Mouse (Mus musculus): Measurements from ENCODE around the gene Gm49403.
A peak's percentile ranks its signal among the peaks of the same experiment; 100 is the strongest.
"Not testable (repeated sequence)": the region's sequence is repeated elsewhere in the genome, so short reads cannot be mapped to it uniquely, and the experiment has no call there.

Gene Gm49403

DNA sequence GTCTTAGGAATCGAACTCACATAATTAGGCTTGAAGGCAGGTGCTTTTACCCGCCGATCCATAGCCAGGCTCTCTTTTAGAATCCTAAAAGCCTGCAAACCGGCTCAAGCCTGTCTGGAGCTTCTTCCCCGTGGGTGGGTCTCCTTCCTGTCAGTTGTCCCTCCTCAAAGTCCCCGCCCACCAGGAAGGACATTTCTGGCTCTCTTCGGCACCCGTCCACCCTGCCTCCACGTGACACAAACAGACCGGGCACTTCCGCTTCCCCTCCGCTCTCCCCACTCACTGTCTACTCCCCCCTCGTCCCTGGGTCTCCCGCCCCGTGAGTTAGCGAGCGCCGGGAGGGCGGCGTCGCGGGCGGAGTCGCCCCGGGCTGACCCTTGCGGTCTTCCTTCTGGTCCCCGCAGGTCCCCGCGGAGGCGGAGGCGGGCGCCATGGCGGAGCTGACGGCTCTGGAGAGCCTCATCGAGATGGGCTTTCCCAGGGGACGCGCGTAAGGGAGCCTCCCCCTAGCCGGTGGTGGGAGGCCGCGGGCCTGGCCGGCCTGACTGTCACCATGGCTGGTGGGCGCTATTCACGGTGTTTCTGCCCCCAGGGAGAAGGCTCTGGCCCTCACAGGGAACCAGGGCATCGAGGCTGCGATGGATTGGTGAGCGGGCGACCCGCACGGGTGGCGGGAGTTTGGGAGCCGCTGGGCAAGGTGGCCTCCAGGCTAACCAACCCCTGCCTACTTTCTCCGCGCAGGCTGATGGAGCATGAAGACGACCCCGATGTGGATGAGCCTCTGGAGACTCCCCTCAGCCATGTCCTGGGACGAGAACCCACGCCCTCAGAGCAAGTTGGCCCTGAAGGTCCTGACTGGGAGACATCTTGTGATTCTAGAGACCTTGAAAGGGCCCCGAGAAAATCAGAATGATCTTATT lies 12.2 kb upstream of the Gm49403 start, which contains the start of gene Ubxn1:
Gene Ubxn1, plus strand, starts transcription at position 230 of the 920 bp plus-strand sequence.
- peak; percentile 94 for DNase-seq (ENCODE audit: low read depth, low spot score)

DNA sequence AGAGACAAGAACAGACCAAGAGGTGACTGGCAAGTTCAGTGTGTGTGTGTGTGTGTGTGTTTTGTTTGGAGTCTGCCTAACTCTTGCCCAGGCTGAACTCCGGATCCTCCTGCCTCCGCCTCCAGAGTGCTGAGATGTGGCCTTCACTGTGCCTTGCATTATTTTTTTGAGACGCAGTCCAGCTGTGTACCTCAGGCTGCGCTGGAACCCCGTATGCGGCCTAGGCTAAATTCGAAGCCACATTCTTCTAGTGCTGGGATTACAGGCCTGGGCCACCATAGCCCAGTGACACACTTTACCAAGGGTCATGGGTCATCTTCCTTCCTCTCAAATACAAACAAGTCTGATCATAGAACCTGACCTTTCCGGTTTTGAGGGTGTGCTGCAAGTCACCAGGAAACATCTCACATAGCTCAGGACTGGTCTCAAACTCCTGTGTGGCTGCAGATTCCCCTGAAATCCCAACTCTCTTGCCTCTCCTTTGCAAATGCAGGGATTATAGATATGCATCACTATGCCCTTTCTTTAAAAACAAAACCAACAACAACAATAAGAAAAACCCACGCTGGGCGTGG lies 11.4 kb upstream of the Gm49403 start:
- no peak for DNase-seq (ENCODE audit: low read depth, low spot score)

DNA sequence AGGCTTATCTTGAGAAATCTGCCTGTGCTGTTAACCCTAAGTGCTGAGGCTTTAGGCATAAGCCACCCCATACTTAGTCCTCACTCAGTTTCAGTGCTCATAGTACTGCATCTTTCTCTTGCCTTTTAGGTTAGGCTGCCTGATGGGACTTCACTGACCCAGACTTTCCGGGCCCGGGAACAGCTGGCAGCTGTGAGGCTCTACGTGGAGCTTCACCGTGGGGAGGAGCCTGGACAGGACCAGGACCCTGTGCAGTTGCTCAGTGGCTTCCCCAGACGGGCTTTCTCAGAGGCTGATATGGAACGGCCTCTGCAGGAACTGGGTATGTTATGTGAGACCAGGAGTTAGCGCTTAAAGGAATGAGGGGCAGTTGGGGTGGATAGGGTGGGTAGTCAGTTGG lies 8.7 kb upstream of the Gm49403 start:
- DNase-seq (ENCODE audit: low read depth, low spot score): no peak

DNA sequence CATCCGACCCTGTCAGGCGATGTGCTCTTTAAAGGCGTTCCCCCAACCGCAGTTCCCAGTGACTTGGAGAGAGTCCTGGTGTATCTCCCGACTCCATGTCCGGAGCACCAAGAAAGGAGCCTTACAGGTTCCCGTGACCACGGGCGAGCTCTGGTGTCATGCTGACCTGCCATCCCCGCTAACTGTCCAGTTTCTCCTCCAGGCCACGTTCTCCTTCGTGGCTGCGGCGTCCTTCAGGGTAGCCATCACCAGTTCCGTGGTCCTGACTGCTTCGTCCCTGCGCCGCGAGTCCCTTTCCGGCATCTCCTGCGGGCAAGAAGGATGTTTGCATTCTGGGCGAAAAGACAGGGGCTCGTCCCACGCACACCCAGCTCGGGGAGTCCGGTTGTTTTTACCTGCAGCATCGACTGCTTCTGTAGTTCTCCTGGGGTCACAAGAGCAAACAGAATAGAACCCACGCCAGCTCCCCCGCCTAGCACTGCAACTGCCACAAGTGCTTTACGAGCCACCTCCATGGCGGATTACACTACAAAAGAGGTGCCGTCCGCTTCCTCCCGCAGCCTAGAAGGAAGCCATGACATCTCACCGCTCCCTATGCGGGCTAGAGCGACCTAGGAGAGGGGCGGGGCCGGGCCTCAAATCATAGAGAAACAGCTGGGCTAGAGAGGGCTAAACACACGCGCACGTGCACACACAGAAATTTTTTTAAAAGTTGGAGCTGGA lies 3.3 kb upstream of the Gm49403 start, which contains the start of gene Uqcc3:
Gene Uqcc3, minus strand, starts transcription at position 613 of the 723 bp plus-strand sequence.
- DNase-seq (ENCODE audit: low read depth, low spot score): peak; percentile 92

DNA sequence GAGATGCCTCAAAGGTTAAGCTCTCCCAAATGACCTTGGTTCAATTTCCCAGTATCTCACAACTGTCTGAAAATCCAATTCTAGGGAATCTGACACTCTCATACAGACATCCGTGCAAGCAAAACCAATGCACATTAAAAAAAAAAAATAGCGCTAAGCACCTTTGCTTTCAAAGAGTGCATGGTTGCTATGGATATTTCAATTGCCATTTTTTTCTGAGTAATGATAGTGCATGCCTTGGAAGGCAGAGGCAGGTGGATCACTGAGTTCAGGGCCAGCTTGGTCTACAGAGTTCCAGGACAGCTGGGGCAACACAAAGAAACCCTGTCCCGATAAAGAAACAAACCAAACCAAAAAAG lies 2.7 kb upstream of the Gm49403 start:
- DNase-seq (ENCODE audit: low read depth, low spot score): no peak

DNA sequence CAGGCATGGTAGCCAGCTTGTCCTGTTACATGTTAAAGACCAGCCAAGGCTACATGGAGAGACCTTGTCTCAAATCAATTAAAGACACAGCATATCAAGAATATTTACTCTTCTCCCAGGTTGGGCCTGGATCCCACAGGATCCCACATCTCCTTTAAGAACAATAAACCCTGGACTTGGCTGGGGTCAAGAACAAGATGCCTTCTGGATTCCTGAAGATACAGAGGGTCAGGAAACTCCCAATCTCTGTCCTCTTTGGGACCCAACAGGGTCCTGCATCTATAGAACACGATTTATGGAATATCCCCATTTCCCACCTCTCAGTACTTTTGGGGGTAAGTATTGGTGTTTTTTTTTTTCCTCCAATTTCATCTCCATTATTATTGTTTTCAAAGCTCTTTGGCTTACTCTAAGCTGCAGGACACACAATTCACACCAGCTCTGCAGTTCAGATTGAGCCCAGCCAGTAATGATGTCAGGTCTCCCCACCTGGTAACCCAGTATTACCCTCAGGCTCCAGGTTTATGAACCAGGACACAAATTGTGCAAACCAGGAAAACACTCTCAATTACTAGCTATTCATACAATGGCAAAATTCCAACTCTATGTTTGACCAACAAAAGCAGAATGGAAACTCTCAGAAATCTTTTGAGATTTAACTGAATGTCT lies 3.3 kb downstream of the Gm49403 start:
- DNase-seq (ENCODE audit: low read depth, low spot score): no peak

DNA sequence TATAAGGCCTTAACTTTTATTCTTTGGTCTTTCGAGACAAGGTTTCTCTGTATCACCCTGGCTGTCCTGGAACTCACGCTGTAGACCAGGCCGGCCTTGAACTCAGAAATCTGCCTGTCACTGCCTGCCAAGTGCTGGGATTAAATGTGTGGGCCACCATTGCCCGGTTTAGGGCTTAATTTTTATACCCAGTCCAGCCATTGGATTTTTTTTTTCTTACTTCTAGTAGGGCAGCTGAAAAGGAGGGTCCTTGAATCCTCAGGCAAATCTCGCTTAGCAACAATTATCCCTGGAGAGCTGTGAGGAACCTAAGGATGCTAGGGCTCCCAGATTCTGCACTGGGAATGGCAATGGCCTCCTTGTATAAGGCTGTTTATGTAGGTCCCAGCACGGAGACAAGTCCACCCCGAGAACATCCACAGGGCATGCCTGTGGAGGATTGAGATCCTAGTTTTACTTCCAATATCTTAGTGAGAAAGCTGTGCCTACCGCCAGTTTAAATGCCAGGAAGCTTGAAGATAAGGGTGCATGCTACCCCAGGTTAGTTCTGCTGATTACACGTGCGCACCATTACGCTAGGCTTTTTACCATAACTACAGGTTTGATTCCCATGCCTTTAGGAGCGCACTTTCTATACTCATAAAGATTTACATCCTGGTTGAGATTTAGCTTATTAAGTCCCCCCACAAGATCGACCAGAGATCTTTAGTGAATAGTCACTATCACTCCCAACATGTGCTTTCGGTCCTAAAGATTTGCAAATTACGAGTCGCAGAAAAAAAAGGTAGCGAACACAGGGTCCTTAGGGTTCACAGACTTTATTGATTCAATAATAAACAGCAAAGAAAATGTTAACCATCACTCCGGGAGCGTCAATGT lies 4.1 kb downstream of the Gm49403 start:
- no peak for DNase-seq (ENCODE audit: low read depth, low spot score)

DNA sequence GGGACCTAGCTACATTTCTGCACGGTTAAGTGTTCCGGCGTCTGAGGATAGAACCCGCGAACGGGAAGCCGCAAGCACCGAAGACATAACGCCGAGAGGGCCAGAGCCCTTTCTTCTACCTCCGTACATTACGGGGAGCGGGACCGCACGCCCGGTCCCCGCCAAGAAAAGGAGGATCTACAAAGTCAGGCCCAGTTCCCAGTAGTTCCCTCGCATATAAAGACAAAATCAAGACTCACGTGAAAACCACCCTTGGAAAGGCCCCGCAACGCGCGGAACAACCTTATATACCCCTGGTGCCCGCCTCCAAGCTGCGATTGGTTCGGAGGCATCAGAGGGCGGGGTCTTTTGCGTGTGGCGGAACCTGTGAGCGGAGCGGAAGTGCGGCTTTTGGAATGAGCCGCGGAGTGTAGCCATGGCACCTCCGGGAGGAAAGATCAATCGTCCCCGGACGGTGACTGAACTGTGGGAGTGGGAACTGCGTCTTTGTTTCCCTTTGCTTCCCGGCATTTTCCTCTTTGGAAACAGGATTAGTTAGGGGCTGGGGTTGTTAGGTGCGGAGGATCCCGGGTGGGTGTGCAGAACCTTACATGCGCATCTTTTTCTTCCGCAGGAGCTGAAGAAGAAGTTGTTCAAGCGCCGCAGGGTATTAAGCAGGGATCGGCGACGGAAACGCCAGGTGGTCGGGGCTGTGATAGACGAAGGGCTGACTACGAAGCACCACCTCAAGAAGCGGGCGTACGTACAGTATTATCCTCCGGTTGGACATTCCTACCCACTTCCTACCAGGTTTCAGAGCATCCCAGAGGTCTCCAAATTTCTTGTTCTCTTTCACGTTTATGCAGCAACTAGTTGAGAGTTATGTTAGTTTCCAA lies 5.0 kb downstream of the Gm49403 start, which contains the start of the genes 1810009A15Rik and Gm49416:
Gene 1810009A15Rik, plus strand, starts transcription at position 343 of the 875 bp plus-strand sequence.
Gene Gm49416, plus strand, starts transcription at position 416 of the 875 bp plus-strand sequence.
- DNase-seq (ENCODE audit: low read depth, low spot score): peak; percentile 96

DNA sequence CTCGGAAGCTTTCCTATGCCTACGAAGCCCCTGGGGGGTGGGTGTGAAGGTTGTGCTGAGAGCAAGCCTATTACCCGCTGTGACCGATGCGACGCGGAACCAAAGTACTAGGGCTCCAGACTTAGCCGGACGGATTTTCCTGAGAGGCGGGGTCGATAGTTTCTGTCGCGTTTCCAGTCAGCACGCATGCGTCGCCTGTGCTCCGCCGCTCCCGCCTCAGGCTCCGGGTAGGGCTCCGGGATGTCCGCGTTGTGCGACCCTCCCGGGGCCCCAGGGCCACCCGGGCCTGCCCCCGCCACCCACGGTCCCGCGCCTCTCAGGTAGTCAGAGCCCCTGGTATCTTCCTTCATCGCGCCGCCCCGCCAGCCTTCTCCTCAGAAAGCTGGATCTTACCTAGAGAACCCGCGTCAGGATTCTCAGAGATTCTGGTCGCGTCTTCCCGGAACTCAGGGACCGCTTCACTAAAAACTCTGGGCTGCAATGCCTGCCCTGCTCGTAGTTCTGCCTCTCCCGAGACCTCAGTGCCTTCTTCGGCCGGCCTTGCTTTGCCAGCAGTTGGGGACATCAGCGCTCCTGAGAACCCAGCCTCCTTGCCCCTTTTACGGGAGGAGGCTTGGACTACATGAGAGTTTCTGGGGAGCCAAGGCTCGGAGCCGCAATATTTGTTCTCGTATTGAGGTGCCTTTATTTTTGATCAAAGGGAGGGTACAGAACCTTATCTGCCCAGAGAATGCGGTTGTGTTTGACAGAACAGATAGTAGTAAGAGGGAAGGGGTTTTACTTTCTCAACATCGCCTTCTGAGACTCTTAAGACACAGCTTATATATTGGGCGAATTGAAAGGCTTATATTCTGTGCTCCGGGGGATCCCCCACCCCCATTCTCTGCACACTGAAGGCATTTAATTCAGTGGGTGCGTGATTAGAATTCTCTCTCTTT lies 9.4 kb downstream of the Gm49403 start, which contains the start of gene Ints5:
Gene Ints5, plus strand, starts transcription at position 177 of the 938 bp plus-strand sequence.
- peak; percentile 88 for DNase-seq (ENCODE audit: low read depth, low spot score)

DNA sequence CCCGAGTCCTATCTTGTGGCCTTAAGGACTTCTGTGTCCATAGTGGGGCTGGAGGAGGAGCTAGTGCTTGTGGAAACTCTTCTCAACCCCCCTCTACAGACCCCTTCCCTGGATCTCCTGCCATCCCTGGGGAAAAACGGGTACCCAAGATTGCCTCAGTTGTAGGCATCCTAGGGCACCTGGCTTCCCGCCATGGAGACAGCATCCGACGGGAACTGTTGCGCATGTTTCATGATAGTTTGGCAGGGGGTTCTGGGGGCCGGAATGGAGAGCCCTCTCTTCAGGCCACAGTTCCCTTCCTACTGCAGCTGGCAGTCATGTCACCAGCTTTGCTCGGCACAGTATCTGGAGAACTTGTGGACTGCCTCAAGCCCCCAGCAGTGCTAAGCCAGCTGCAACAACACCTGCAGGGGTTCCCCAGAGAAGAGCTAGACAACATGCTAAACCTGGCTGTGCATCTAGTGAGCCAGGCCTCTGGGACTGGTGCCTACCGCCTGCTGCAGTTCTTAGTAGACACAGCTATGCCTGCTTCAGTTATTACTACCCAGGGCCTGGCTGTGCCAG lies 11.7 kb downstream of the Gm49403 start:
- no peak for DNase-seq (ENCODE audit: low read depth, low spot score)

DNA sequence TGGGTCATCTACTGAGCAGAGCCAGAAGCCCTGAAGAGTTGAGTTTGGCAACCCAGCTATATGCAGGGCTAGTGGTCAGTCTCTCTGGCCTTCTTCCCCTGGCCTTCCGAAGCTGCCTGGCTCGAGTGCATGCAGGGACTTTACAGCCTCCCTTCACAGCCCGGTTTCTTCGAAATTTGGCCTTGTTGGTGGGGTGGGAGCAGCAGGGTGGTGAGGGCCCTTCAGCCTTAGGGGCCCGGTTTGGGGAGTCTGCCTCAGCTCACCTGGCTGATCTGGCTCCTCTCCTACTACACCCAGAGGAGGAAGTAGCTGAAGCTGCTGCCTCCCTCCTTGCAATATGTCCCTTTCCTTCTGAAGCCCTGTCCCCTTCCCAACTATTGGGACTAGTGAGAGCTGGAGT lies 12.5 kb downstream of the Gm49403 start:
- not testable (repeated sequence) for DNase-seq (ENCODE audit: low read depth, low spot score)

DNA sequence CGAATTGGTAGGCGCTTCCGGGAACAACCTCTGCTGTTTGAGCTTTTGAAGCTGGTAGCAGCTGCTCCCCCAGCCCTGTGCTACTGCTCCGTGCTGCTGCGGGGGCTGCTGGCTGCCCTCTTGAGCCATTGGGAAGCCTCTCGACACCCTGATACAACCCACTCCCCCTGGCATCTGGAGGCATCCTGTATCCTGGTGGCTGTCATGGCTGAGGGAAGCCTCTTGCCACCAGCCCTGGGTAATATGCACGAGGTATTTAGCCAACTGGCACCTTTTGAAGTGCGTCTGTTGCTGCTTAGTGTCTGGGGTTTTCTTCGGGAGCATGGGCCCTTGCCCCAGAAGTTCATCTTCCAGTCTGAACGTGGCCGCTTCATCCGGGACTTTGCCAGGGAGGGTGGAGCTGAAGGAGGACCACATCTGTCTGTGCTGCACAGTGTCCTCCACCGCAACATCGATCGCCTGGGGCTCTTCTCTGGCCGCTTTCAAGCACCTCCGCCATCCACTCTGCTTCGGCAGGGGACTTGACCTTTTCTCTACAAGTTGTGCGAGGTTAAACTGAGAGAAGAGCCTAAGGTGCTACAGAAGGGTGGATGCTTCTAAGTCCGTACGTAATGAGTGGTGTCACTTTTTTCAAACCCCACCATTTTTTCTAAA lies 13.6 kb downstream of the Gm49403 start:
- not testable (repeated sequence) for DNase-seq (ENCODE audit: low read depth, low spot score)

DNA sequence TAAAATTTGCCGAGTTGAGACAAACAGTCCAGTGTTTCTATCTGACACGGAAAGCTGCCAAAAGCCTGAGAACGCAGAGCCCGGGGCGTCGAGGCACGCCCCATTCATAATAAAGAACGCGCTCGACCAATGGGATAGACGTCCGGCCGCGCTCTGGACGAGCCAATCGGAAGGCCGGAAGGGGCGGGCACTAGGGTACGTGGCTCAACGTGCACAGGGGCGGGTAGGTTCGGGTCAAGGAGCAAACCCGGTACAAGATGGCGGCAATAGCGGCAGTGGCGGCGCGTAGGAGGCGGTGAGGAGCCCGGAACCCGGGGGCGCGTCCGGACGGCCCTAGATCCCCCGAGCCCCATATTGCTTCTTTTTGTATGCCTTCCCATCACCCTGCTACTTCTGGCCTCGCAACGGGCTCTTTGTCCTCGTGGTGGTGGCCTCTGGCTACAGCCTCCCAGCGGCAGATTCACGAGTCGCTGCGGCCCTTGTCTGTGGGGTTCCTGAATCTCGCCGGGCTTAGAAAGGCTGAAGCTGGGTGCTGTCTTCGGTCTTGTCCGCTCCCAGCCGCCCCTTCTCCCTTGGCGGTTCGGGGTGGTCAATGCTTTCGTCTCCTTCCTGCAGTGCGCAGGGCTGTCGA lies 14.2 kb downstream of the Gm49403 start, which contains the start of gene Ganab:
Gene Ganab, plus strand, starts transcription at position 207 of the 631 bp plus-strand sequence.
- peak; percentile 98 for DNase-seq (ENCODE audit: low read depth, low spot score)

DNA sequence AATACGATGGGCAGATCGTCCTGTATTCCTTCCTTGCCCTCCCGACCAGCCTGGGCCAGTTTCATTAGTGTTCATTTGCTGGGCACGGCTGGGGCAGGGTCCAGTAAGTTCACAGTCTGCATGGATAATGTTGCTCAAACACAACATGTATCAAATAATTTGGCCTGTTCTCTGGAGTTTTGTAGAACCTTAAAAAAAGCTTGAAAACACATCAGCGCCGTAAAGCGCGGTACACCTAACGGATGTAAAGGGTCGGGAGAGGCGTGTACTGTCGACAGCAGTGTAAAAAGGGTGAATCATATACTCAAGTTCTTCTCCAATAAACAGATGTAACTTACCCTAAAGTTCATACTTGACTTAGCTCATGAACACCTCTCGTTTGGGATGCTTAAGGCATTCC lies 14.8 kb downstream of the Gm49403 start:
- peak; percentile 38 for DNase-seq (ENCODE audit: low read depth, low spot score)

DNA sequence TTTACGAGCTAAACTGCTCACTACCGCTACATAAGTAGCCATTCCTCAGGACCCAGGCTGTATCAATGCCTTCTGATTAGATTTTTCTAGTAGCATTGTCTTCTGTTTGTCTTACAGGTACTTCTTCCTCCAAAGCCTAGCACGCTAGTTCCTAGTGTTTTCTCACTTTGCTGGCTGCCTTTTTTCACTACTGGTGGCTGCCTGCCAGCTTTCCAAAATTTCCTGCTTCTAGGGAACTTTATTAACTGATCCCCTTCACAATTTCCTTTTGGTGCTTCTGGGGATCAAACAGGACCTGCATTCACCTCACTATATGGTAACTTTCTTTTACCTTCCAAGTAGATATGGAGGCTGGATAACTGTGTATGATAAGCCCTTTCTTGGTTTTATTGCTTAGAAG lies 15.3 kb downstream of the Gm49403 start:
- DNase-seq (ENCODE audit: low read depth, low spot score): no peak

DNA sequence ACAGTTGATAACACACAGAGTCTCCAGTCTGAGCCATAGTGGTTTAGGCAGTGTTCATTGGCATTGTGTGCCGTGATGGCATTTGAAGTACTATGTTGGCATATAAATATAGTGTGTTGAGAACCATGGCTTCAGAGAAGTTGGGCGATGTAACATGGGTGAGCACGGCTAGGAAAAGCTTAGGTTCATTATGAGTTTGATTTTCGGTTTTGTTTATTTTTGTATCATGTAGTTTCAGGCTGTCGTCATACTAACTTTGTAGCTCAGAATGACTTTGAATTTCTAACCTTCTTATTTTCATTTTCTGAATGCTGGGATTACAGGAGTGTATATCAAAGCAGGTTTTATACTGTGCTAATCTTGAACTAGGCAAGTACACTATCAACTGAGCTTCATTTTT lies 19.7 kb downstream of the Gm49403 start:
- no peak for DNase-seq (ENCODE audit: low read depth, low spot score)

DNA sequence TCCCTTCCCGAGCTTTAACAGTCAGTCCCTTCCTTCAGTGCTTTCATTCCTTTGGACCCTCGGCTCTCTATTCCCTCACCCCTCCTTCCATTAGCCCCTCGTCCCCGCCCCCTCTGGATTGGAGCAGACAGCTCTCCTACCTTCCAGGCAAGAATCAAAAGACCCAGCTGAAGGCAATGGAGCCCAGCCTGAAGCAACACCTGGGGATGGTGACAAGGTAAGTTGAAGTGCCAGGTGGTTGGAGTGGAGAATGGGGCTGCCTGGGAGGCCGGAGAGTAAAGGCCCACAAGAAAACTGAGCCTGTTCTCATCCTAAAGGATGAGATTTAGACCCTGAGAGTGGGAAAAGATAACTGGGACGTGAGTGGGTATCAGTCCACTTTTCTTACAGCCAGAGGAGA lies 24.8 kb downstream of the Gm49403 start:
- no peak for DNase-seq (ENCODE audit: low read depth, low spot score)
